Mouse (Mus musculus): ENCODE measurements around the gene Gabpb1.

The Gabpb1 gene

DNA sequence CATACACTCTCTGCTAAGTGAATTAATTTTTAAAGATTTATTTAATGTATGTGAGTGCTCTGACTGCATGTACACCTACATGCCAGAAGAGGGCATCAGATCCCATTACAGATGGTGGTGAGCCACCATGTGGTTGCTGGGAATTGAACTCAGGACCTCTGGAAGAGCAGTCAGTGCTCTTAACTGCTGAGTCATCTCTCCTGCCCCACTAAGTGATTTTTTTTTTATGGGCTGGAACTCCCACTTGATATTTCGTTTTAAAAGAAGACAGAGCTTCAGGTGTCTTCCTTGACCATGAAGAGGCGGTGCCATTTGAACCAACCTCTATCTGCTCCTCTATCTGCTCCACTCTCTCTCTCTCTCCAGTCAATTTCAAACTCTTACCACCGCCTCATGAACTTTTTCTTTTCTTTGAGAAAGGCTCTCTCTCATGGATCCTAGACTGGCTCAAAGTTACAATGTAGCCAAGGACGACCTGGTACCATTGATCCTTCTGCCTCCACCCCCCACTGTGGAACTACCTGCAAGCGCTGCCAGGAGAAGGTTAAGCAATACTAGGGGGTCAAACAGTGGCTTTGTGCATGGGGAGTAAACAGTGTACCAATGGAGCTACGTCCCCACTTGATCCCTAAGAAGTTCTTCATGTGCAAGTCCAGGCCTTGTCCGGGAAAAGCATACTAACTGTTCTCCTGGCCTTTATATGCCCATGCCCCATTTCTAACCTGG lies 79.6 kb downstream of the Gabpb1 start:
- DNase-seq (ENCODE audit: inconsistent age in 2 of 2, low spot score in 1 of 2), result no peak

DNA sequence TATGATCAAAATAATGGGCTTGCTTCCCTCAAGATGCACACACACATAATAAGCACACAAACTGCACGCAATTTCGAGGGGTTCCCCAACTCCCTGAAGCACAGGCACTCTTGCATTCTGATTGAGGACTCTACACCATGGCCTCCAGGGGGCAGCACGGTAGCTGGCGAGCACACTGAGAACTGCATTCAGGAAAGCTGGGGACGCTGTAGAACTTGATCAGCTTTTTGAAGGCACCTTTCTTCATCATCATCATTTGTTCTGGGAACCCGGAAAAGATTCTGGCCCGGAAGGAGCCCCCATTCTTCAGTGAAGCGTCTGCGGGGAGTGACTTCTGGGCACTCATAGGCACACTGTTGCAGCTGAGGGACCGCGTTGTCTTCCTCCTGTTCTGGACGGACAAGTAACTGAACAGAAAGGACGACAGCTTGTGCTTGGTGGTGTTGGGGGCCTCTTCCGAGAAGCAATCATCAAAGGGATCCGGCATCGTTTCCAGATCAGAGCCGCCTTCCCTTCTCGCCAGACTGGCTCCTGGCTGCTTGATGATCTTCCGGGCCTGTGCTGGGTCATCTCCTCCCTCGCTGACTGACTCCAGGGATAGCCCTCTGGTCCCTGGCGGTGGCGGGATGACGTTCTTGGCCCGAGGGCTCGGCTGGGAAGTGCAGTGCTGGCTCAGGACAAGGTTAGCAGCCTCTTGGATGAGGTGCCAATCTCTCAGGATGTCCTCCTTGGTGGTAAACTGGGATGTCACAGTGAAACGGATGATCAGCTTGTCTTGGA lies 82.1 kb downstream of the Gabpb1 start:
- DNase-seq (ENCODE audit: inconsistent age in 2 of 2, low spot score in 1 of 2), result peak; percentile 67 to 86

DNA sequence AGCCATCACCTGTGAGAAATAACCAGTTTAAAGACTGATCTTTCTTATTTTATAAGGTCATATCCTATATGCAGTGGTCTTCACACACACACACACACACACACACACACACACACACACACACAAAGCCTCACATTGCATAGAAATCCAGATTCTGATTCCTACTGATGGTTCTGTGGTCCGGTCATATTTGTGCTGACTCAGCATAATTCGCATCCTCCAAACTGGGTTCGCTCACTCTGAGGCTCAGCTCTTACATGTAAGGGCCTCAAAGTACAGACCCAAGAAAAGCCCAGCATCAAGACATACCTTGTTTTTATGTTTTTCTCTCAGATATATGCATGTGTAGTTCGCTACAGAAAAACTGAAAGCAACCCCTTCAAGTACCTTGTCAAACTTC lies 84.8 kb downstream of the Gabpb1 start:
- DNase-seq (ENCODE audit: inconsistent age in 2 of 2, low spot score in 1 of 2), result no peak

DNA sequence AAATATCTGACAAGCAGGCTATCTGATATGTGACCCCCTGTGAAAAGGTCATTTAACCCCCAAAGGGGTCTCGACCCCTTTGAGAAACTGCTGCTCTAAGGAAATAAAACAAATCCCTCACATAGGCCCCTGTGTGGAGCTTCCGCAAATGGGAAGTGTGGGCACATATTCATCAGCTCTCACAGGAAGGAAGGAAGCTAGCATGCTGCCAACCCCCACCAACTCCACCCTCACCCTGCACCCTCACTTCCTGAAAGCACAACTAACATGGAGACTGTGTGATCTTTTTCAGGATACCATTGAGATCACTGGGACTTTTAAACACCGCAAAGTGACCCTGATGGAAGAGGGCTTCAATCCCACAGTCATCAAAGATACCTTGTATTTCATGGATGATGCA lies 88.7 kb downstream of the Gabpb1 start:
- DNase-seq (ENCODE audit: inconsistent age in 2 of 2, low spot score in 1 of 2), result no peak

DNA sequence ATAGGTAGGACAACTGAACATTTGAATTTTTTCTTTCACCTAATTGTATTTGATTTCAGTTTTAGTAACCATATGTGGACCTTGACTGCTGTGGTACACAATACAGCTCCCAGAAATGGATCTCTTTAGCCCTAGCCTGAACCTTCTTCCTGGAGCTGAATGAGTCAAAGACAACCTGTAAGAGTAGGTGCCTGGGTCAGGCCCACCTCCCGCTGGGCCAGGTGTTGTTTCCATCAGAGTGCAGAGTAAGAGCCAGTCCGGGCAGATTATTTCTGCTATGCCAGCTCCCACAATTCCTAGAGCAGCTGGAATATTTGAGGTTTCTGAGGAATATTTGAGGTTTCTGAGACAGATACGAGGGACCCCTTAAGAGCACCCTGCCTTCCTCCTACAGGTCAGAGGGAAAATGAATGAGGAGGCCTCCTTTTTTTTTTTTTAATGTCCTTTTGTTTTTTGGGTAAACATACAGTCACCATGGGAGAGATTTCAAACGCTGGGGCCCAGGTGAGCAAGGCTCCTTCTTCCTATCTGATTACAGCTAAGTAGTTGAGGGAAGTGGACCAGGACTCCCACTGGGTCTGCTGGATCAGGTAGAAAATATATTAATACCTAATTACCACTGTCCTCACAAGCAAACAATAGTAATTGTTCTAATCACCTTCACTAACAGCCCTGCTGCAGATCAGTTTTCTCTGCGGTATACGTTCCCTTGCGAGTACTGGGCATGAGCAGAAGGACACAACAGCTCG lies 91.3 kb downstream of the Gabpb1 start:
- DNase-seq (ENCODE audit: inconsistent age in 2 of 2, low spot score in 1 of 2), result no peak

DNA sequence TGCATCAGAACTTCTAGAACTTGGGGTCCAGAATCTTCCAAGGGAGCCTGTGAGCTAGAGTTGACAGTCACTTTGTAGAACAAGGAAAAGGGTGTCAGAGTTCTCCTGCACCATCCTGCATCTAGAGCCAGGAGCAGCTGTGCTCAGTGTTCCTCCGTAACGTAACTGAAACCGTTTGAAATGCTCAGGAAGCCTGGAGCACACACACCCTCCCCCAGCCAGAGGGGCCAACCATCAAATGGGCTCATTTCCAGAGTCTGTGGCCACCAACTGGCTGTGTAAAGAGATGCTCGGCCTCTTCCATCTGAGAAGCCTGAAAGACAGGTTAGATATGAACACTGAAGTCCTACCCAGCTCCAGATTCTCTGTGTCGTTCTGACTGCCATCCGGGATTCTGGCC lies 92.2 kb downstream of the Gabpb1 start:
- no peak for DNase-seq (ENCODE audit: inconsistent age in 2 of 2, low spot score in 1 of 2)

DNA sequence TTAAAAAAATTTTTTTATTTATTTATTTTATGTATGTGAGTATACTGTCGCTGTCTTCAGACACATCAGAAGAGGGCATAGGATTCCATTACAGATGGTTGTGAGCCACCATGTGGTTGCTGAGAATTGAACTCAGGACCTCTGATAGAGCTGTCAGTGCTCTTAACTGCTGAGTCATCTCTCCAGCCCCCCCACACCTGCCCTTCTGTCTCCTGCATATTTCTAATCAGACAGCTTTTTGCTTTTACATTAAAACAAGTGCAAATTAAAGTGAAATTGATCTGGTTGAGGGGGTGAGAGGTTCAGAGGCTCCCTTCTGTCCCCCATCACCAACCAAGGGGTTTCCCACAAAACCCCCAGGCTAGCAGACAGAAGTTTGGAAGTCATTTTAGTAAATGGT lies 96.9 kb downstream of the Gabpb1 start:
- no peak for DNase-seq (ENCODE audit: inconsistent age in 2 of 2, low spot score in 1 of 2)
